Mouse (Mus musculus) forebrain, embryonic 14.5 days (tissue): ENCODE results near the gene Tcam1. TPM values are rescaled to one million over a fixed set of nuclear protein-coding genes. Genes with fewer than 3 reads are reported as not detected.

Source experiments
- ATAC-seq: fragments of 200-750 bp; cut with Nextera tagmentation; 2 replicates; pipeline ENCODE4 v1.8.0; 2017; ENCODE audit warnings: mild to moderate bottlenecking, moderate library complexity
- DNase-seq: peaks from one replicate; pipeline ENCODE4 v3.0.0-alpha.2; 2015; ENCODE audit warnings: low spot score
- H3K27ac ChIP-seq: fragments of 300-500 bp; sonication (generic); 2 replicates; pipeline ENCODE4 v1.5.1; 2014; ENCODE audit warnings: low read depth, mild to moderate bottlenecking, control low read depth, low read length, moderate library complexity
- H3K27me3 ChIP-seq: fragments of 300-500 bp; sonication (generic); replicated peaks from 2 replicates; pipeline ENCODE4 v1.6.1; 2014; ENCODE audit warnings: low read length, control low read depth, mixed read lengths; ENCODE audit not compliant: control insufficient read depth, insufficient read depth
- H3K36me3 ChIP-seq: fragments of 300-500 bp; sonication (generic); 2 replicates; pipeline ENCODE4 v1.6.1; 2014; ENCODE audit warnings: low read length, control low read depth; ENCODE audit not compliant: control insufficient read depth, insufficient read depth
- H3K4me1 ChIP-seq: fragments of 300-500 bp; sonication (generic); 2 replicates; pipeline ENCODE4 v1.6.1; 2014; ENCODE audit warnings: antibody characterized with exemption, low read length, control low read depth; ENCODE audit not compliant: control insufficient read depth, insufficient read depth
- H3K4me2 ChIP-seq: fragments of 300-500 bp; sonication (generic); 2 replicates; pipeline ENCODE4 v1.6.1; 2014; ENCODE audit warnings: mild to moderate bottlenecking, control low read depth, low read length
- H3K4me3 ChIP-seq: fragments of 300-500 bp; sonication (generic); 2 replicates; pipeline ENCODE4 v1.5.1; 2014; ENCODE audit warnings: low read depth, low read length, control low read depth
- H3K9ac ChIP-seq: fragments of 300-500 bp; sonication (generic); 2 replicates; pipeline ENCODE4 v1.6.1; 2014; ENCODE audit warnings: mild to moderate bottlenecking, low read length, control low read depth, moderate library complexity
- H3K9me3 ChIP-seq: fragments of 300-500 bp; sonication (generic); replicated peaks from 2 replicates; pipeline ENCODE4 v1.6.1; 2016; ENCODE audit warnings: low read length, control low read depth, mixed read lengths; ENCODE audit not compliant: control insufficient read depth
- WGBS: fragments of 180-500 bp; shearing (Covaris S2); extraction: QIAGEN DNeasy Blood & Tissue Kit; methylation state at CpG from one replicate; pipeline ENCODE4 v1.1.7; 2014; 5-methylcytosine and 5-hydroxymethylcytosine counted together
- polyA plus RNA-seq: library from polyadenylated mRNA; unstranded; fragments of >200 nt; fragmentation: Nextera tagmentation; extraction: Ambion mirVana; gene quantifications from 2 replicates; pipeline ENCODE4 v1.2.1, GENCODE M21; 2014

Tcam1 gene
- polyA plus RNA-seq, 1 experiment from 2014 or later = 0.05 TPM

DNA sequence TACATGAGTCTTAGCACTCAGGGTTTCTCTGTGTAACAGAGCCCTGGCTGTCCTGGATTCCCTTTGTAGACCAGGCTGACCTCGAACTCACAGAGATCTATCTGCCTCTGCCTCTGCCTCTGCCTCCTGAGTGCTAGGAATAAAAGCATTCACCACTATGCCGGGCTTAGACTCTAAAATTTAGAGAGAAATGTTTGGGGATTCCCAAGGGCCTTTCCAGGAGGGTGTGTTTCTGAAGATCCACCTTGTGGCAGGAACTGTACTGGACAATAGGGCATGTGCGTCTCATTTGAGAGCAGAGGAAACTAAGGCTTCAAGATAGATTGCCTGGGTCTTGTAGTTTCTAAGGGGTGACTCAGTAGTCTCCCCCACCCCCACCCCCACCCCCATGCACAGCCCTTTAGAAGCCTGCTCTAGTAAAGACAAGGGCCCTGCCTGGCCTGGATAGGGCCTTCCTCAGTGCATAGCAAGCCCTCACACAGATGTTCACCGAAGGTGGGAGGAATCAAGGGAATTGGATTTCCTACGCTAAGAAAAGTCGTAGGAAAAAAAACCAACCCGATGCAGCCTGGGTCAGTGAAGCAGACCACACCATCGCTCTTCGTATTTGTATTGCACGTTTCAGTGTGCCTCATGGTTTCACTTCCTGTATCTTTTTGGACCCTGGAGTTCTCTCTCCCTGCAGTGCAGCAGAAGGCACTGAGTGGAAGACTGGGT is 29.0 kb downstream of the Tcam1 start:
- no peaks in the 10 kb centered on the region for H3K27me3 ChIP-seq
- no peak overlapping the region for H3K27ac ChIP-seq
- H3K4me1 ChIP-seq = no peaks in the 10 kb centered on the region
- H3K9ac ChIP-seq = no peak overlapping the region
- H3K4me2 ChIP-seq = no peak overlapping the region
- WGBS = 85% methylated on average over 10 of the region's 10 CpGs
- H3K4me3 ChIP-seq = no peak overlapping the region
- ATAC-seq = no peak
- no peak for DNase-seq
- H3K36me3 ChIP-seq = no peaks in the 10 kb centered on the region
- H3K9me3 ChIP-seq = no peaks in the 10 kb centered on the region

GRCm38 (mm10) chr11:106306065-106306385 is 29.6 kb downstream of the Tcam1 start:
- Histone ChIP-seq H3K4me1 (no peaks in the 10 kb centered on the region), H3K27ac (no peak overlapping the region), H3K9me3 (no peaks in the 10 kb centered on the region), H3K4me3 (no peak overlapping the region), H3K9ac (no peak overlapping the region), H3K4me2 (no peak overlapping the region), H3K36me3 (no peaks in the 10 kb centered on the region), H3K27me3 (no peaks in the 10 kb centered on the region)
- ATAC-seq (no peak), DNase-seq (no peak)
- WGBS = 96% methylated on average over 3 of the region's 3 CpGs

GRCm38 (mm10) chr11:106306758-106307157 is 30.3 kb downstream of the Tcam1 start:
- Histone ChIP-seq H3K27ac (no peak overlapping the region), H3K4me3 (no peak overlapping the region), H3K36me3 (no peaks in the 10 kb centered on the region), H3K4me2 (no peak overlapping the region), H3K4me1 (no peaks in the 10 kb centered on the region), H3K9ac (no peak overlapping the region), H3K27me3 (no peaks in the 10 kb centered on the region), H3K9me3 (no peaks in the 10 kb centered on the region)
- 69% methylated on average over 9 of the region's 9 CpGs for WGBS
- ATAC-seq = no peak
- DNase-seq = no peak

DNA sequence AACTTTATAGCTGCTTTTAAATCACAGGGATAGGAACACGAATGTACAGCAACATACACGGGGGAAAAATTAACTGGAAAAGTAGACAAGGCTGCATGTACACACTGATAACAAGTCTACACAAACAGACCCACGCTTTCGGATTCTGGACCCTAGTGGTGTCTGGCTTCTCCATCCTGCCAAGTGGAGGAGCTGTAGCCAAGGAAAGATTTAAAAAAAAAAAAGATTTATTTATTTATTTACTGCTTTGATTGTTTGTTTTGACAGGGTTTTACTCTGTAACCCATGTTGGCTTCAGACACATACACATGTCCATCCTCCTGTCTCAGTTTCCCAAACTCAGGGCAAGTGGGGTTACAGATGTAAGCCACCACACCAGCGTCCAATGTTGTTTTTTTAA is 31.0 kb downstream of the Tcam1 start:
- 82% methylated on average over 5 of the region's 5 CpGs for WGBS
- Histone ChIP-seq H3K36me3 (no peaks in the 10 kb centered on the region), H3K4me1 (no peaks in the 10 kb centered on the region), H3K4me2 (no peak overlapping the region), H3K27me3 (no peaks in the 10 kb centered on the region), H3K27ac (no peak overlapping the region), H3K9me3 (no peaks in the 10 kb centered on the region), H3K4me3 (no peak overlapping the region), H3K9ac (no peak overlapping the region)
- ATAC-seq (no peak), DNase-seq (no peak)

DNA sequence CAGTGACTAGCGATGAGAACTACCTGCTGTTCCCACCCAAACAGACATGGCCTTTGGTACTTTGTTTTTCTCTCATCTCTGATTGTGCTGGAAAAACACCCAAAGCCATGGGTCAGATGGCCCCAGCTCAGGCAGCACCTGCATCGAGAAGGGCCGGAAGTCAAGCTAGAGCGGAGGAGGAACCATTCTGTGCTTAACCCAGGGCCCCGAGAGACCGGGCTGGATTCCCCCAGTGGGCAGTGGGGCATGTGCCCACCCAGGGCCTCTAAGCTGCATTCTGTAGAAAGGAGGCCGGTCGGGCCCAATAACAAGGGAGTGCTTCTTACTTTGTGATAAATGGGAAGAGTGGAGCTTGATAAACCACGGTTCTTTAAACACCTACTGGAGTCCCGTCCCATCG is 31.7 kb downstream of the Tcam1 start:
- no peaks in the 10 kb centered on the region for H3K9me3 ChIP-seq
- ATAC-seq = no peak
- 83% methylated on average over 11 of the region's 11 CpGs for WGBS

DNA sequence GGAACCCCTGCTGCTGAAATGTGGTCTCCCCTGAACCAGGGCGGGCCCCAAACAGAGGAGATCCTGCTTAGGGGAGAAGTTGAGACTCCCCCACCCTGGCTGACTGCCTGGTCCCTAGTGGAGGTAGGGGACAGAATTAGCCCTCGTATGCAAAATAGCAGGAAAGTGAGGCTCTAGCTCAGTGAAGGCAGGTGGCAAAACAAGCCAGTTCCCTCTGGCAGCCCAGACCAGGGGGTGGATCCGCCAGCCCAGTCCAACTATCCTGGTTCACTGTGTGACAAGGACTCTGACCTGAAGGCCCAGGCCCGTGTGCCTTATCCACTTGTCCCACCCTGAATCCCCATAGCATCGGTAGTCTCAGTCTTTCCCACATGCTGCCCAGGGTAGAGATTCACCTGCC is 33.7 kb downstream of the Tcam1 start:
- no peak overlapping the region for H3K27ac ChIP-seq
- H3K4me2 ChIP-seq = no peak overlapping the region
- no peaks in the 10 kb centered on the region for H3K4me1 ChIP-seq
- H3K9ac ChIP-seq = no peak overlapping the region
- WGBS = 66% methylated on average over 5 of the region's 5 CpGs
- H3K27me3 ChIP-seq = no peaks in the 10 kb centered on the region
- H3K4me3 ChIP-seq = no peak overlapping the region
- H3K36me3 ChIP-seq = no peaks in the 10 kb centered on the region
- no peak for DNase-seq
- H3K9me3 ChIP-seq = no peaks in the 10 kb centered on the region
- ATAC-seq = no peak

More for the DNA sequence above, 31.7 kb downstream of the Tcam1 start:
- no peaks in the 10 kb centered on the region for H3K36me3 ChIP-seq
- no peak for DNase-seq
- H3K9ac ChIP-seq = no peak overlapping the region
- no peaks in the 10 kb centered on the region for H3K4me1 ChIP-seq
- no peak overlapping the region for H3K4me2 ChIP-seq
- no peak overlapping the region for H3K27ac ChIP-seq
- no peaks in the 10 kb centered on the region for H3K27me3 ChIP-seq
- H3K4me3 ChIP-seq = no peak overlapping the region

- Histone ChIP-seq H3K27me3 (no peaks in the 10 kb centered on the region), H3K4me3 (no peak overlapping the region), H3K9me3 (no peaks in the 10 kb centered on the region), H3K4me2 (no peak overlapping the region), H3K27ac (no peak overlapping the region), H3K9ac (no peak overlapping the region), H3K36me3 (no peaks in the 10 kb centered on the region), H3K4me1 (no peaks in the 10 kb centered on the region)
- WGBS = 86% methylated on average over 5 of the region's 5 CpGs
- DNase-seq (no peak), ATAC-seq (no peak)
Measured at GRCm38 (mm10) chr11:106313533-106313932, 37.1 kb downstream of the Tcam1 start.

GRCm38 (mm10) chr11:106314333-106314812 is 37.9 kb downstream of the Tcam1 start, which contains the start of gene Cd79b:
TSS of gene Cd79b (minus strand) at chr11:106314762.
- DNase-seq (no peak), ATAC-seq (no peak)
- no peak within 1 kb of the TSS for H3K4me2 ChIP-seq
- no peak within 1 kb of the TSS for H3K27ac ChIP-seq
- no peak within 1 kb of the TSS for H3K4me3 ChIP-seq
- 82% methylated on average over 9 of the region's 9 CpGs for WGBS
- no peaks in the 10 kb centered on the region for H3K4me1 ChIP-seq
- H3K9ac ChIP-seq = no peak within 1 kb of the TSS
- no peaks in the 10 kb centered on the region for H3K36me3 ChIP-seq
- no peaks in the 10 kb centered on the region for H3K27me3 ChIP-seq
- no peaks in the 10 kb centered on the region for H3K9me3 ChIP-seq

GRCm38 (mm10) chr11:106316416-106316815 is 39.9 kb downstream of the Tcam1 start:
- Histone ChIP-seq H3K4me2 (no peak overlapping the region), H3K27ac (no peak overlapping the region), H3K27me3 (no peaks in the 10 kb centered on the region), H3K9me3 (no peaks in the 10 kb centered on the region), H3K4me1 (no peaks in the 10 kb centered on the region), H3K9ac (no peak overlapping the region), H3K36me3 (no peaks in the 10 kb centered on the region), H3K4me3 (no peak overlapping the region)
- ATAC-seq (no peak), DNase-seq (no peak)
- WGBS = 72% methylated on average over 1 of the region's 1 CpGs
